Comparison of ENCODE assay signal across 9 mouse cellular contexts in genomic region chr5:65005251-65005650, GRCm38 (mm10).
"Had no signal": no experiment of that assay in that cellular context is flagged by ENCODE, and none has a peak within 500 bp of the region (broad histone marks: within the 10 kb centered on the region; RNA-seq: fewer than 3 reads in every experiment).

No protein-coding gene starts in this region.

- H3K4me3 ChIP-seq: limb, embryonic 13.5 days had no signal

- H3K9ac ChIP-seq: limb, embryonic 13.5 days; liver, embryonic 14.5 days had no signal

- H3K27ac ChIP-seq: kidney, postnatal 0 days; limb, embryonic 13.5 days; liver, embryonic 14.5 days had no signal

- H3K4me2 ChIP-seq: limb, embryonic 13.5 days had no signal

- H3K27me3 ChIP-seq: limb, embryonic 13.5 days had no signal

- DNase-seq: kidney, adult 11 months; kidney, adult 9 months; kidney, postnatal 36 days; lung, adult 18-20 months; right cerebral cortex, adult 18-20 months; spleen, adult 18-20 months had no signal
